Mouse (Mus musculus): ENCODE data around the gene Cd300lf.

The Cd300lf gene

DNA sequence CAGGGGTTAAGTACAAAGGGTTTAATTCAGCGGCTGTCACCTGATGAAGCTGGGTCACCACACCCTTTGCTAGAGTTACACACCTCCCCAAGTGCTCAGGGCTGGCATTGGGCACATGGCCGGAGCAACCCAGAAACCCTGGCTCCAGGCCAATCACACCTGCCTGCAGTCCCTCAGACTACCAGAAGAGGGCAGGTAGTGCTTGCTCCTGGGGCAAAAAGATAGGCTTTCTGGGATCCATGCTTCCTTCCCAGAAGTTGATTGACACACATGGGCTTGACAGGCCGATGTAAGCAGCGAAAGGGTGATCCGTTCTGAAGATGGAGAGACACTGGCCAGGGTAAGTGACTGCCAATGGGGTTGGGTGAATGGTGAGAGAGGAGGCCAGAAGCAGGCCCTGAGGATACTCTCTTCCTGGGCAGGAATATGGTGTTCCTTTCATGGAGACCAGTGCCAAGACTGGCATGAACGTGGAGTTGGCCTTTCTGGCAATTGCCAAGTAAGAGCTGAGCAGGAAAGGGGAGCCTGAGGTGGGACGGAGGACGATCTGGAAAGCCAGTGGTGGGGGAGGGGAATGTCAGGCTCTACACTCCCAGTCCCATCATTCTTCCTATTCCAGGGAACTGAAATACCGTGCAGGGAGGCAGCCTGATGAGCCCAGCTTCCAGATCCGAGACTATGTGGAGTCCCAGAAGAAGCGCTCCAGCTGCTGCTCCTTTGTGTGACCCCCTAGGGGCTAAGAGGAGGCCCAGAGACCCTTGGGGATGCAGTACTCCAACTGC is 26.4 kb upstream of the Cd300lf start:
- peak; percentile 51 for DNase-seq

GRCm38 (mm10) chr11:115157933-115158719 is 24.3 kb upstream of the Cd300lf start:
- DNase-seq = no peak

- DNase-seq = no peak
Observed at GRCm38 (mm10) chr11:115155053-115155634, 21.4 kb upstream of the Cd300lf start.

DNA sequence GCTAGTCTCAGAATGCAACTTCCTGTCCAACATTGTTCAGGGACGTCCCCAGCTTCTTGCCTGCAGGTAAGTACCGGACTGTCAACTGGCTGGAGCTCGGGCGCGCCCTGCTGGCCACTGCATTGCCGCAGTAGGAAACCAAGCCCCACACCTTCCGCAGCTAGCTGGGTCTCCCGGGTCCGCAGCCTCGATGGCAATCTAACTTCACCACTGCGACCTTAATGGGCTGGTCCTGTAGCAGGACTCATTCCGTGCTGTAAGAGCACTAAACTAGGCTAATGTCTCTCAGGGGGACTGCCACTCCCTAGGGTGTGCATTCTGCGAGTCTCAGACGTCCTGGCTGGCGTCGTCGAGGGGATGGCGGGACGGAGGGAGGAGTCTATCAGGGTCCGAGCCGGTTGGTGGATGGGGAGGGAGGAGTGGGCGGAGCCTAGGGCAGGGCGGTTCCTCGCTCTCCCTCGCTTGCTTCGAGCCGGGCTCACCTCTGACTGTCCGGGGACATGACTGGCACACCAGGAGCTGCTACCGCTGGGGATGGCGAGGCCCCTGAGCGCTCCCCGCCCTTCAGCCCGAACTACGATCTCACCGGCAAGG is 20.0 kb upstream of the Cd300lf start:
- DNase-seq = peak; percentile 56

DNA sequence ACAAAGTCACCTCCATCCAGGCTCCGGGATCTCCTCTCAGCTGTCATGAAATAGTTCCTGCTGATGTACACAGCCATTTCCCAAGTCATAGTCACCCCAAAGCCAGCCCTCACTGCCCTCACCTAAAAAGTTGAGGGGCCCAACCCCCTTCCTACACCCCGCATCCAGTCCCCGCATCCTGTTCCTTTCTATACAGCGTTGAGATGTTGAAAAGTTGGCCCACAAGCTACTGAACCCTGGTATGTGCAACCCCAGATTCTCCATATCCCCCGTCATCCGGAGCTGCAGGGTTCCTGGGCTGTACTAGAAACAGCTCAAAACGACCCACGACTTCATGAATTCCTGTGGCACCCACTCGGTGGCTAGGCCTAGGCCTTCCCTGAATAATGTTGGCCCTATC is 19.3 kb upstream of the Cd300lf start:
- DNase-seq = no peak

DNA sequence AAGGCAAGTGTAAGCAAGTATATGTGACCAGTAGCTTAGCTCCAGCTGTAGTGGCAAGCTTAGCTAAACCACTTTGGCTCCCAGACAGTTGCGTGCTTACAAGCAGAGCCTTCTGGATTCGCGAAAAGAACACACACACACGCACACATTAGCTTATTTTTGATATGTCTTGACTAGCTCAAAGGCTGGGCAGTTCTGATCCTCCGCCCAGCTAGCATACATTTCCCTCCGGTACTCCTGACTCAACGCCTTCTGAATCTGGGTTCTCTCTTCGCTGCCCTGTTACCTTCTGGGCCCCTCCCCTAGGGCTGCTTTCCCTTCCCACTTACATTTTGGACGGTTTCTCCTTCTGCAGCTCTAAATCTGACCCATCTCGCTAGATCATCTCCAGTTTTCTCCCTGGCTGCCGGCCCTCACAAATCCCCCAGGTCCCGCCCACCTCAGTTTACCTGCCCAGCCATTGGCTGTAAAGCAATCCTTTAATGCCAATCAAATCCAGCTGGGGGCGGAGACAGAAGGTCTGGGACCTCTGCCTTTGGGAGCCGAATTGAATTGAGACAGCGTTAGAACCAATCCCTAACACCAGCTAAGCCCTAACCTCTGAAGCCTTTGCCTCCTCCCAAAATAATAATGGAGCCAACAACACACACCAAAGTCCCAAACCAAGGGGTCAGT is 18.1 kb upstream of the Cd300lf start:
- no peak for DNase-seq

DNA sequence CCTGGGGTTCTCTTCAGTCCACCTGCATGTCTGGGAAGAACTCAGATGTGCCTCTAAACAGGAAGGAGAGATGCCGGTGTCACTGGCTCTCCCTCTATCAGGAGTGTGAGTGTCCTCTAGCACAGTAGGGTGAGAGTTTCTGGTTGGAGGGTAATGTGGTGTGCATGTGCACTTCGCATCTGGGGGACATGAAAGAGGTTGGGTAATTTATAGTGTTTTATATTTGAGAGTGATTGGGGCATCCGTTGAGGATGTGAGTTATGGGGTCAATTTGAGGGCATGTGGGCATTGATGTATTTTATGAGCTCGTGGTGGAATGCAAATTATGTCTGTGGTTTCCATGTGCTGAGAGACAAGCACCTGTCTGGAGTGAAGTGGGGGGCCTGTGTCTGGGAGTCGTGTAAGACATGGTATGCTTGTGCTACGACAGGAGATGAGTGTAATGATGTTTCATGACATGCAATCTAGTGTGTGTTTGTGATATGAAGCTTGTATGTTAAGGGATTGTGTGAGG is 17.0 kb upstream of the Cd300lf start:
- DNase-seq = no peak

GRCm38 (mm10) chr11:115147813-115148212 is 14.0 kb upstream of the Cd300lf start:
- DNase-seq = no peak

DNA sequence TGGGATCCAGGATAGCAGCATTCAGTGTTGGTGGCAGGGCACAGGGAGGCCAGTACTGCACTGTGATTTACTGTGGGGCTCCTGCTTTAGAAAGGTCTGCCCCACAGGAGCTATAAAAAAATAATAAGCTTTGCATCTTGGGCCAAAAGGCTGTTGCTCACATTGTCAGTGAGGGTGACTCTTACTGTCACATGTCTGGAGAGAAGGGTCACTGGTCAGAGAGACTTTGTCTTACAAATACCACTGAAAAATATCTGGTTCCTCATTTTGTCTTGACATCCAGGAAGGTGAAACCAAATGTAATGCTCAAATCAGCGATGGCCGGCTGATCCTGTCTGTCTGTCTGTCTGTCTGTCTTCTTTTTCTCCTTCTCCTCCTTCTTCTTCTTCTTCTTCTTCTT is 8.2 kb upstream of the Cd300lf start:
- DNase-seq = no peak

DNA sequence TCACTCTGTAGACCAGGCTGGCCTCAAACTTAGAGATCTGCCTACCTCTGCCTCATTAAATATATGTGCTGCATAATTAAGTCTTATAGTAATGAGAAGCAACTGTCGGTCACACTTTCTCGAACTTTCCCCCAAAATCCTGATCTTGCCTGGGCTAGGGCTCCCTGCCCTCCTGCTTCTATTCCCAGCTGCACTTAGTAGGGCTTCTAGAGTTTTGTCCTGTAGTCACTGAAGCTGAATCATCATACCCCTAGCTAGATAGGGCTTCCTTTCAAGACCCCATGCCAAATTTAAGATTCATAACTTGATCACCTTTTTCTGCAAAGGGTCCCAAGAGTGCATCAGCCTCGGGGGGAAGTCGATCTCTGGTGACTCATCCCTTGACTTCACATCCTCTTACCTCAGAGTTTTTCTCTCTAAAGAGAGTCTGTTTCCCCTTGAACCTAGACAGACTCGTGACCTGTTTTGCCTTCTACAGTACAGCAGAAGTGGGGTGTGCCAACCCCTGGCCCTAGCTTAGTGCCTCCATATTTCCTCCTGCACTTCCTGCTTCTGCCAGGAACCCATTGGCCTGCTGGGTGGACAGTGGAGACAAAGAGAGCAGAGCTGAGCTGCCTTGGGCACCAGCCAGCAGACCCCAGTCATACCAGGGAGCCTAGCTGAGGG is 4.9 kb upstream of the Cd300lf start:
- peak; percentile 45 for DNase-seq

DNA sequence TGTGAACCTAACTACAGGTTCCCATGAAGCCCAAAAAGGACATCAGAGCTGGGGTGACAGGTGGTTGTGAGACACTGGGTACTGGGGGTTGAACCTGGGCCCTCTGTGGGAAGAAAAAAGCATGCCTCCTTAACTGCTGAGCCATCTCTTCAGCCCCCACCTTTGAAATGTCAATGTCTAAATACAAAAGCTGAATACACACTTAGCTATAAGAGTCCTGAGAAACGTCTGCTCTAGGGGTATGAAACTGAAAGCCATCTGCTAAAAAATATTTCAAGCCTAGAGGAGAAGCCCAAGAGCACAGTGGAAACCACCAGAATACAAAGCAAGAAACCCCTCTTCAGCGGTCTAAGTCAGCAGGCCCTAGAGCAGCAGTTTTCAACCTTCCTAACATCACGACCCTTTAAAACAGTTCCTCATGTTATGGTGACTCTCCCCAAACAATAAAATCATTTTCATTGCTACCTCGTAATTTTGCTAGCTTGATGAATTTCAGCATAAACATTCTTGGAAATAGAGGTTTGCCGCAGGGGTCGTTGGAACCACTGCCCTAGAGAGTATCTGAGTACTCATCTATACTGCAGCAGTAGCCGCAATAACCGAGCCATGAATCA is 1.9 kb downstream of the Cd300lf start:
- no peak for DNase-seq

GRCm38 (mm10) chr11:115129508-115130126 is 4.2 kb downstream of the Cd300lf start:
- DNase-seq = no peak

GRCm38 (mm10) chr11:115128483-115128882 is 5.3 kb downstream of the Cd300lf start:
- DNase-seq = no peak

GRCm38 (mm10) chr11:115119409-115119808 is 14.4 kb downstream of the Cd300lf start:
- DNase-seq = no peak

DNA sequence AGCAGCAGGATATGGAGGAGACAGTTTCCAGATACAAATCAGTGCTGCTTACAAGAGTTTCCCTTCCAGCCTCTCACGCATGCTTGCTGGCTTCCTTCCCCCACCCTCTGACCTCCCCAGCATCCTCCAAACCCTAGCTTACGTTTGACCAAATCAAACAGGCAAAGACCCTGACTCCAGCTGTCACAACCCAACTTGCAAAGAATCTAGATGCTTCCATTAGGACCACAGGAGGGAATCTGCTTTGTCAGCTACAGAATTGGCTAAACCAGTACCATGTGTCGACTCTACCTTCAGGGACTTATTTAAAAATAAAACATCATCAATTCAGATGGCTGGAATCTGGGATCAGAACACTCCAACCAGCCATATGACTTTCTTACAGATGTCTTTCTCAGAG is 21.6 kb downstream of the Cd300lf start:
- no peak for DNase-seq

DNA sequence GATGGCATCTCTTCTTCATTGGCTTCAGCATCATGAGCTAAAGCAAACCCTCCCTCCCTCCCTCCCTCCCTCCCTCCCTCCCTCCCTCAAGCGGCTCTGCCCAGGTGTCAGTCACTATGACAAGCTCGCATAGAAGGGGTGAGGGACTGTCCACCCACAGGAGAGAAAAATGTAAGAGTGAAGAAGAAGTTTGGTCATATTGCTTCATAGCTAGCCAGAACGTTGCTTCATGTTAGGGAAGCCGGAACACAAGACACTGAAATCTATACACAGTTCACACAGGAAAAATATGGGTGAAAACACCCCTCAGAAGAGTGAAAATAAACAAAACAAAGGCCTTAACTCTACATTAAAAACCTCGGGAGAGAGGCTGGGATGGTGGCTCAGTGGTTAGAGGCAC is 23.5 kb downstream of the Cd300lf start:
- DNase-seq = no peak

DNA sequence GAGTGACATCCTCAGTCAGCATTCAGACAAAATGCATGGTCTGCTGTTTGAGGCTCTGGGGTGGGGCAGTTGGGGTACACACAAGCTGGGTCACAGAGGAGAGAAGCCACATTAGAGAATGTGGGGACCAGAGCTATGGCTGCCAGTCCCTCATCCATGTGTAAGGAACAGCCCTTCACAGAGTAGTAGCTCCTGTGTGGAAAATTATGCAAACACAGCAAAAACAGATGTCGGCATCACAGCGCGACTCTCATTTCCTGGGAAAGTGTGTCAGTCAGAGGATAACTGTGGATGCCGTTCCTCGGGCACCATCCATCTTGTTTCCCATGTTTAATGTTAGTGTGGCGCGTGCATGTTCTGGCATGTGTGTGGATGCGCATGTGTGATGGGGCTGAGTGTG is 25.6 kb downstream of the Cd300lf start:
- no peak for DNase-seq

GRCm38 (mm10) chr11:115107403-115107916 is 26.3 kb downstream of the Cd300lf start:
- no peak for DNase-seq

- DNase-seq = no peak
Observed at GRCm38 (mm10) chr11:115106638-115107037, 27.2 kb downstream of the Cd300lf start.

- no peak for DNase-seq
Observed at GRCm38 (mm10) chr11:115104769-115105563, 28.8 kb downstream of the Cd300lf start.

All from layer of hippocampus, adult 9-11 months (tissue).